Mouse (Mus musculus): ENCODE measurements around the gene Ccdc33. TPM values are rescaled to one million over a fixed set of nuclear protein-coding genes. Genes with fewer than 3 reads are reported as not detected.

The Ccdc33 gene
- polyA plus RNA-seq, 1 experiment, result 7.8 TPM

- WGBS, result 73% methylated on average over 2 of the region's 2 CpGs
- DNase-seq, result no peak
- H3K4me3 ChIP-seq (replicated peaks; ENCODE audit: extremely low read depth, low read depth, low read length), result no peak overlapping the region
- H3K4me1 ChIP-seq (ENCODE audit: control insufficient read depth, insufficient read depth, low read length), result no peaks in the 10 kb centered on the region
- no peak for TF ChIP-seq CTCF (IDR thresholded peaks at IDR 0.05; ENCODE audit: insufficient read depth, low read length)
- TF ChIP-seq POLR2A (IDR thresholded peaks at IDR 0.05; ENCODE audit: borderline replicate concordance, extremely low read depth, low read depth, low read length), result no peak
Measured at GRCm38 (mm10) chr9:58035519-58035918, 83.1 kb downstream of the Ccdc33 start.

- no peaks in the 10 kb centered on the region for H3K4me1 ChIP-seq (ENCODE audit: control insufficient read depth, insufficient read depth, low read length)
- TF ChIP-seq POLR2A (IDR thresholded peaks at IDR 0.05; ENCODE audit: borderline replicate concordance, extremely low read depth, low read depth, low read length), result no peak
- TF ChIP-seq CTCF (IDR thresholded peaks at IDR 0.05; ENCODE audit: insufficient read depth, low read length), result no peak
- 55% methylated on average over 5 of the region's 5 CpGs for WGBS
- no peak overlapping the region for H3K4me3 ChIP-seq (replicated peaks; ENCODE audit: extremely low read depth, low read depth, low read length)
- no peak for DNase-seq
Measured at GRCm38 (mm10) chr9:58031895-58032294, 86.7 kb downstream of the Ccdc33 start.

- H3K4me3 ChIP-seq (replicated peaks; ENCODE audit: extremely low read depth, low read depth, low read length), result no peak overlapping the region
- 77% methylated on average over 6 of the region's 6 CpGs for WGBS
- no peaks in the 10 kb centered on the region for H3K4me1 ChIP-seq (ENCODE audit: control insufficient read depth, insufficient read depth, low read length)
- no peak for DNase-seq
- TF ChIP-seq CTCF (IDR thresholded peaks at IDR 0.05; ENCODE audit: insufficient read depth, low read length) (no peak), POLR2A (IDR thresholded peaks at IDR 0.05; ENCODE audit: borderline replicate concordance, extremely low read depth, low read depth, low read length) (no peak)
Measured at GRCm38 (mm10) chr9:58029635-58030034, 89.0 kb downstream of the Ccdc33 start.

GRCm38 (mm10) chr9:58028841-58029240 lies 89.8 kb downstream of the Ccdc33 start:
- H3K4me1 ChIP-seq (ENCODE audit: control insufficient read depth, insufficient read depth, low read length), result no peaks in the 10 kb centered on the region

GRCm38 (mm10) chr9:58027426-58028180 lies 91.0 kb downstream of the Ccdc33 start:
- WGBS, result 26% methylated on average over 2 of the region's 2 CpGs
- no peak for TF ChIP-seq CTCF (IDR thresholded peaks at IDR 0.05; ENCODE audit: insufficient read depth, low read length)
- TF ChIP-seq POLR2A (IDR thresholded peaks at IDR 0.05; ENCODE audit: borderline replicate concordance, extremely low read depth, low read depth, low read length), result no peak
- no peak overlapping the region for H3K4me3 ChIP-seq (replicated peaks; ENCODE audit: extremely low read depth, low read depth, low read length)
- no peak for DNase-seq
- no peaks in the 10 kb centered on the region for H3K4me1 ChIP-seq (ENCODE audit: control insufficient read depth, insufficient read depth, low read length)

More at GRCm38 (mm10) chr9:58028841-58029240, 89.8 kb downstream of the Ccdc33 start:
- 59% methylated on average over 5 of the region's 5 CpGs for WGBS
- DNase-seq, result no peak
- H3K4me3 ChIP-seq (replicated peaks; ENCODE audit: extremely low read depth, low read depth, low read length), result no peak overlapping the region
- TF ChIP-seq POLR2A (IDR thresholded peaks at IDR 0.05; ENCODE audit: borderline replicate concordance, extremely low read depth, low read depth, low read length), result no peak
- TF ChIP-seq CTCF (IDR thresholded peaks at IDR 0.05; ENCODE audit: insufficient read depth, low read length), result no peak

- WGBS, result 52% methylated on average over 9 of the region's 9 CpGs
- DNase-seq, result no peak
- TF ChIP-seq CTCF (IDR thresholded peaks at IDR 0.05; ENCODE audit: insufficient read depth, low read length) (no peak), POLR2A (IDR thresholded peaks at IDR 0.05; ENCODE audit: borderline replicate concordance, extremely low read depth, low read depth, low read length) (no peak)
- no peak overlapping the region for H3K4me3 ChIP-seq (replicated peaks; ENCODE audit: extremely low read depth, low read depth, low read length)
- no peaks in the 10 kb centered on the region for H3K4me1 ChIP-seq (ENCODE audit: control insufficient read depth, insufficient read depth, low read length)
Measured at GRCm38 (mm10) chr9:58025995-58026394, 92.6 kb downstream of the Ccdc33 start.

GRCm38 (mm10) chr9:58018385-58018784 lies 100.2 kb downstream of the Ccdc33 start:
- WGBS, result 73% methylated on average over 5 of the region's 5 CpGs
- Histone ChIP-seq H3K4me1 (ENCODE audit: control insufficient read depth, insufficient read depth, low read length) (no peaks in the 10 kb centered on the region), H3K4me3 (replicated peaks; ENCODE audit: extremely low read depth, low read depth, low read length) (no peak overlapping the region)
- no peak for TF ChIP-seq CTCF (IDR thresholded peaks at IDR 0.05; ENCODE audit: insufficient read depth, low read length)
- DNase-seq, result no peak

GRCm38 (mm10) chr9:58016962-58017361 lies 101.7 kb downstream of the Ccdc33 start:
- no peaks in the 10 kb centered on the region for H3K4me1 ChIP-seq (ENCODE audit: control insufficient read depth, insufficient read depth, low read length)
- TF ChIP-seq CTCF (IDR thresholded peaks at IDR 0.05; ENCODE audit: insufficient read depth, low read length) (no peak), POLR2A (IDR thresholded peaks at IDR 0.05; ENCODE audit: borderline replicate concordance, extremely low read depth, low read depth, low read length) (no peak)
- DNase-seq, result no peak
- 63% methylated on average over 3 of the region's 3 CpGs for WGBS
- no peak overlapping the region for H3K4me3 ChIP-seq (replicated peaks; ENCODE audit: extremely low read depth, low read depth, low read length)

GRCm38 (mm10) chr9:58015856-58016255 lies 102.8 kb downstream of the Ccdc33 start:
- H3K4me3 ChIP-seq (replicated peaks; ENCODE audit: extremely low read depth, low read depth, low read length), result no peak overlapping the region
- H3K4me1 ChIP-seq (ENCODE audit: control insufficient read depth, insufficient read depth, low read length), result no peaks in the 10 kb centered on the region
- 82% methylated on average over 6 of the region's 6 CpGs for WGBS
- no peak for TF ChIP-seq POLR2A (IDR thresholded peaks at IDR 0.05; ENCODE audit: borderline replicate concordance, extremely low read depth, low read depth, low read length)
- no peak for DNase-seq

GRCm38 (mm10) chr9:58014393-58015160 lies 104.0 kb downstream of the Ccdc33 start:
- 46% methylated on average over 8 of the region's 8 CpGs for WGBS
- TF ChIP-seq POLR2A (IDR thresholded peaks at IDR 0.05; ENCODE audit: borderline replicate concordance, extremely low read depth, low read depth, low read length) (no peak), CTCF (IDR thresholded peaks at IDR 0.05; ENCODE audit: insufficient read depth, low read length) (no peak)
- Histone ChIP-seq H3K4me1 (ENCODE audit: control insufficient read depth, insufficient read depth, low read length) (no peaks in the 10 kb centered on the region), H3K4me3 (replicated peaks; ENCODE audit: extremely low read depth, low read depth, low read length) (no peak overlapping the region)
- DNase-seq, result no peak
